Mouse (Mus musculus): Measurements from ENCODE around the gene Apom. TPM values are rescaled to one million over a fixed set of nuclear protein-coding genes. Genes with fewer than 3 reads are reported as not detected.
"Not testable (repeated sequence)": the region's sequence is repeated elsewhere in the genome, so short reads cannot be mapped to it uniquely, and the experiment has no call there.

Gene Apom
- polyA plus RNA-seq, 1 experiment from 2014 or later, result 0.19 TPM

DNA sequence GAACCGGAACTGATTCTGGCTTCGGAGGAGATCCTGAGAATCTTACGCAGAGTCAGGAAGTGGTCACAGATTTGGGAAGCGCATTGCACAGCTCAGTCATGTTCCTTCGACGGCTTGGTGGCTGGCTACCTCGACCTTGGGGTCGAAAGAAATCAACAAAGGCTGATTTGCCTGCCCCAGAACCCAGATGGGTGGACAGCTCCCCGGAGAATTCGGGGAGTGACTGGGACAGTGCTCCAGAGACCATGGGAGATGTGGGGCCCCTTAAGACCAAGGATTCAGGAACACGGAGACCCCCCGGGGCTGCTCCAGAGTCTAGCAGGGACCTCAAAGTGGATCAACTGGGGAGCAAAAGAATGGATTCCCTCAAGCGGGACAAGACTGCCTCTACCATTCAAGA, 4.8 kb downstream of the Apom start:
- ATAC-seq (no peak), DNase-seq (ENCODE audit: low spot score) (peak; percentile 24)
- no peaks in the 10 kb centered on the region for H3K9me3 ChIP-seq (ENCODE audit: low read length)
- H3K4me3 ChIP-seq (ENCODE audit: low read depth, low read length), result peak overlapping the region; percentile 62
- TF ChIP-seq CTCF (IDR thresholded peaks at IDR 0.05), result no peak
- no peak for TF ChIP-seq EP300 (IDR thresholded peaks at IDR 0.05)
- peak overlapping the region; percentile 92; the same call in 1 of the 2 replicates for H3K27ac ChIP-seq (ENCODE audit: low read length)
- peaks cover 15% of the 10 kb centered on the region for H3K4me1 ChIP-seq (ENCODE audit: insufficient read depth, low read depth, low read length)
- peak overlapping the region; percentile 81 for H3K4me2 ChIP-seq (replicated peaks; ENCODE audit: low read depth, low read length)
- WGBS, result 52% methylated on average over 13 of the region's 13 CpGs
- peak overlapping the region; percentile 68 for H3K9ac ChIP-seq (replicated peaks; ENCODE audit: low read depth)
- no peaks in the 10 kb centered on the region for H3K36me3 ChIP-seq (ENCODE audit: insufficient read depth, low read length)
- no peaks in the 10 kb centered on the region for H3K27me3 ChIP-seq (replicated peaks; ENCODE audit: insufficient read depth, low read length)

DNA sequence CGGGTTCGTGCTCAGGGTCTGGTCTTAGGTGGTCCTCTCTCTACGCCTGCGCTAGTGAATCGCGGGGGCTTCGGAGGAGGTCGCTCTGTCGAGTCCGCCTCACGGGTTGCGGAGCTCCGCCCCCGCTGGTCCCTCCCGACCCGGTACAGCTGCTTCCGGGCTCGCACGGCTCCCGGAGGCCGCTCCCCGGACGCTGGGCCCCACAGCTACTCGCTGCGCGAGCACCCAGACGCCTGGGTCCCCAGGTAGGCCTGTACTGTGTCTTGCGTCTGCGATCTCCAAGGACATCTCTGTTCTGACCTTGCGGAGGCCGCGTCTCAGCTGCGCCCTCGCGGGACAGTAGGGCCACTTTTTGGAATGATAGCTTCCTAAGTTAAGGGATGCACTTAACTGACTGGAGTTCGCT, 5.6 kb downstream of the Apom start, which contains the start of gene D17H6S53E:
Gene D17H6S53E (plus strand): TSS at position 168 of the 406 bp plus-strand sequence.
- under 1% methylated on average over 36 of the region's 36 CpGs for WGBS
- TF ChIP-seq CTCF (IDR thresholded peaks at IDR 0.05) (peak; percentile 36; the same call in 1 of the 2 replicates), EP300 (IDR thresholded peaks at IDR 0.05) (no peak)
- DNase-seq (ENCODE audit: low spot score), result peak; percentile 82

DNA sequence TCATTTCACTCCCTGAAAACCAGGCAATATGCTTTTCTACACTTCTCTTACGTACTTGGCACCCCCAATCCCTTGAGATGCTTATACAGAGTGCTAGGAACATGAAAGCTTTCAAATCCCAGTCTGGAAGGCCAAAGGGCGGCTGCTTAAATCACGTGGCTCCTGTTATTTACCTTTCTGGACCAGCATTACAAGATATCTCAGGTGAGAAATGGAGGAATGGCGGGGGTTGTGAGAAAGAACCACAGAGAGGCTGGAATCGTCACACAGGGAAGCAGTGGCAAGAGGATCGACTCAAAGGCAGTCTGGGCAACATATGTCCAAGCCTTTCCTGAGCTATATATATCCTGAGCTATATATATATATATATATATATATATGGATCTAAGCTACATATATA, 6.3 kb downstream of the Apom start:
- H3K4me2 ChIP-seq (replicated peaks; ENCODE audit: low read depth, low read length), result peak overlapping the region; percentile 81
- WGBS, result 15% methylated on average over 6 of the region's 6 CpGs
- peak overlapping the region; percentile 62 for H3K4me3 ChIP-seq (ENCODE audit: low read depth, low read length)
- no peak for ATAC-seq
- TF ChIP-seq EP300 (IDR thresholded peaks at IDR 0.05) (no peak), CTCF (IDR thresholded peaks at IDR 0.05) (no peak)
- peak overlapping the region; percentile 68 for H3K9ac ChIP-seq (replicated peaks; ENCODE audit: low read depth)
- no peaks in the 10 kb centered on the region for H3K36me3 ChIP-seq (ENCODE audit: insufficient read depth, low read length)
- H3K4me1 ChIP-seq (ENCODE audit: insufficient read depth, low read depth, low read length), result peaks cover 15% of the 10 kb centered on the region
- DNase-seq (ENCODE audit: low spot score), result peak; percentile 53
- peak overlapping the region; percentile 92 for H3K27ac ChIP-seq (ENCODE audit: low read length)
- H3K27me3 ChIP-seq (replicated peaks; ENCODE audit: insufficient read depth, low read length), result no peaks in the 10 kb centered on the region
- H3K9me3 ChIP-seq (ENCODE audit: low read length), result no peaks in the 10 kb centered on the region

More for the DNA sequence above, 5.6 kb downstream of the Apom start, which contains the start of gene D17H6S53E:
- Histone ChIP-seq H3K36me3 (ENCODE audit: insufficient read depth, low read length) (no peaks in the 10 kb centered on the region), H3K27me3 (replicated peaks; ENCODE audit: insufficient read depth, low read length) (no peaks in the 10 kb centered on the region), H3K4me1 (ENCODE audit: insufficient read depth, low read depth, low read length) (peaks cover 15% of the 10 kb centered on the region), H3K4me3 (ENCODE audit: low read depth, low read length) (peak within 1 kb of the TSS; percentile 62), H3K4me2 (replicated peaks; ENCODE audit: low read depth, low read length) (peak within 1 kb of the TSS; percentile 81), H3K9ac (replicated peaks; ENCODE audit: low read depth) (peak within 1 kb of the TSS; percentile 68), H3K9me3 (ENCODE audit: low read length) (no peaks in the 10 kb centered on the region), H3K27ac (ENCODE audit: low read length) (peak within 1 kb of the TSS; percentile 92)
- peak; percentile 55 for ATAC-seq

- Histone ChIP-seq H3K4me2 (replicated peaks; ENCODE audit: low read depth, low read length) (0 out of 2 replicates have a peak overlapping the region, but pooled peaks have one; percentile 81), H3K4me3 (ENCODE audit: low read depth, low read length) (no peak overlapping the region), H3K4me1 (ENCODE audit: insufficient read depth, low read depth, low read length) (peaks cover 17% of the 10 kb centered on the region), H3K9me3 (ENCODE audit: low read length) (no peaks in the 10 kb centered on the region), H3K36me3 (ENCODE audit: insufficient read depth, low read length) (no peaks in the 10 kb centered on the region), H3K27ac (ENCODE audit: low read length) (0 out of 2 replicates have a peak overlapping the region, but pooled peaks have one; percentile 92), H3K9ac (replicated peaks; ENCODE audit: low read depth) (no peak overlapping the region), H3K27me3 (replicated peaks; ENCODE audit: insufficient read depth, low read length) (no peaks in the 10 kb centered on the region)
- DNase-seq (ENCODE audit: low spot score), result peak; percentile 26
- WGBS, result 100% methylated on average over 1 of the region's 1 CpGs
- no peak for TF ChIP-seq CTCF (IDR thresholded peaks at IDR 0.05)
- no peak for TF ChIP-seq EP300 (IDR thresholded peaks at IDR 0.05)
- no peak for ATAC-seq
Measured at GRCm38 (mm10) chr17:35125081-35125480, 6.8 kb downstream of the Apom start.

GRCm38 (mm10) chr17:35124261-35124896, 7.5 kb downstream of the Apom start:
- DNase-seq (ENCODE audit: low spot score); H3K27ac ChIP-seq (ENCODE audit: low read length); ATAC-seq; H3K9ac ChIP-seq (replicated peaks; ENCODE audit: low read depth); H3K36me3 ChIP-seq (ENCODE audit: insufficient read depth, low read length); H3K4me3 ChIP-seq (ENCODE audit: low read depth, low read length); H3K27me3 ChIP-seq (replicated peaks; ENCODE audit: insufficient read depth, low read length); H3K9me3 ChIP-seq (ENCODE audit: low read length); H3K4me2 ChIP-seq (replicated peaks; ENCODE audit: low read depth, low read length): not testable (repeated sequence)
- WGBS, result 91% methylated on average over 12 of the region's 12 CpGs
- peaks cover 18% of the 10 kb centered on the region for H3K4me1 ChIP-seq (ENCODE audit: insufficient read depth, low read depth, low read length)

GRCm38 (mm10) chr17:35123287-35123686, 8.6 kb downstream of the Apom start:
- not testable (repeated sequence) for H3K36me3 ChIP-seq (ENCODE audit: insufficient read depth, low read length); H3K4me3 ChIP-seq (ENCODE audit: low read depth, low read length); ATAC-seq; H3K27ac ChIP-seq (ENCODE audit: low read length); DNase-seq (ENCODE audit: low spot score); H3K9ac ChIP-seq (replicated peaks; ENCODE audit: low read depth); H3K9me3 ChIP-seq (ENCODE audit: low read length); H3K4me2 ChIP-seq (replicated peaks; ENCODE audit: low read depth, low read length); H3K27me3 ChIP-seq (replicated peaks; ENCODE audit: insufficient read depth, low read length)
- H3K4me1 ChIP-seq (ENCODE audit: insufficient read depth, low read depth, low read length), result peaks cover 18% of the 10 kb centered on the region
- 93% methylated on average over 9 of the region's 9 CpGs for WGBS
